Mouse (Mus musculus) left cerebral cortex, postnatal 10 days (tissue): ENCODE measurements around the gene Gm4559. TPM values are rescaled to one million over a fixed set of nuclear protein-coding genes. Genes with fewer than 3 reads are reported as not detected.
"Not testable (repeated sequence)": the region's sequence is repeated elsewhere in the genome, so short reads cannot be mapped to it uniquely, and the experiment has no call there.

Source experiments
- DNase-seq, 2 experiments: peaks; one replicate each; pipeline ENCODE4 v3.0.0; 2021 to 2022; ENCODE audit warnings: low spot score in 2 of 2, mixed read lengths in 1 of 2; ENCODE audit errors: extremely low spot score in 1 of 2
- intact Hi-C: fragments of 180-260 bp; cut with DNase I; formaldehyde crosslinking; loops from one replicate; pipeline ENCODE4 v1.15.1; 2025
- total RNA-seq, 2 experiments: library from RNA; stranded (reverse); gene quantifications; 2 replicates each; pipeline ENCODE4 v1.2.3; 2021

The Gm4559 gene
- not detected for total RNA-seq

DNA sequence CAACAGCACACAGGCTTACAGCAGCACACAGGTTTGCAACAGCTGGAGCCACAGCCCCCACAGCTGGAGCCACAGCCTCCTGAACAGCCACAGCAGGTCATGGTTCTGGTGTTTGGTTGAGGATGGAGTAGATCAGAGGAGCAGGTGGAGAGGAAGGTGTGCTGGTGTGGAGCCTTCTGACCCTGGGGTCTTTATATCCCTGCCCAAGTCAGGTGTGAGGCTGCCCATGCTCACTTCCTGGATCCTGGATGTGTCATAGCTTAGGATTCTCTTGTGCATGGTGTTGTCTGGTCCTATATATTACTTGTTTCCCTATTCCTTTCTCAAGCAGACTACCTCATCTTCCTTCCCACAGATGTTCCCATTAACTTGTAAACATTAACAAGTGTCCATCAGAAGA lies at the start of gene Gm4559:
Gene Gm4559 (minus strand): TSS at position 101 of the 400 bp plus-strand sequence.
- DNase-seq, intact Hi-C loops: not testable (repeated sequence)

DNA sequence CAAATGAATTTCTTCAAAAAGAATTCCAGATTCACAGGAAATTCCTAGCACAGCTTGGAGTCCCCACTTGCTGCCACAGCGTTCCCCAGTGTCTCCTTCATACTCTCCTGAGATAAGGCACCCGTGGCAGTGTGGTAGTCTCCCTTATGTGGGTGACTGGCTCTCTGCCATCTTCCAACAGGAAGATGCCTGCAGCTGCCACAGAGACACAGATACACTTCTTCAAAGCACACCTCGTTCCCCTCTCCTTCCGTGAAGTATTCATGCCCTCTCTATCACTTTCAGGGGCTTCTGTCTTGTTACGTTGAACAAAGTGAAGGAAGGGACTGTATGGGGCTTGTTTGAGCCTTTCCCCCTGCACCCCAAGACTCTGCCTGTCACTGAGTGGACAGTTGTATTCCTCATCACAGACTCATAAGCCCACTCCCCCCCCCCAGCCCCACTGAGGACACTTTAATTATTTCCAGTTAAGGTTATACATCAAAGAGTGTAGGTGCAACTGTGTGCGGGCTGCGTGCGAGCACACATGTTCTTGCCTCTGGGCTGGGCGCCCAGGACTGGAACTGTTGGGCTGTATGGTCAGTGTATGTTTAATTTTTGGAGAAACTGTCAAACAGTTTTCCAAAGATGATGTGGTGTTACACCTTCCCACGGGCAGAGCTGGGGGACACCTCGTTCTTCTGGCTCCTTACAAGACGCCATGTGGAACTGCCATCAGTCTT lies 49.4 kb upstream of the Gm4559 start:
- no peak for DNase-seq
- intact Hi-C loops, result no loop called here

DNA sequence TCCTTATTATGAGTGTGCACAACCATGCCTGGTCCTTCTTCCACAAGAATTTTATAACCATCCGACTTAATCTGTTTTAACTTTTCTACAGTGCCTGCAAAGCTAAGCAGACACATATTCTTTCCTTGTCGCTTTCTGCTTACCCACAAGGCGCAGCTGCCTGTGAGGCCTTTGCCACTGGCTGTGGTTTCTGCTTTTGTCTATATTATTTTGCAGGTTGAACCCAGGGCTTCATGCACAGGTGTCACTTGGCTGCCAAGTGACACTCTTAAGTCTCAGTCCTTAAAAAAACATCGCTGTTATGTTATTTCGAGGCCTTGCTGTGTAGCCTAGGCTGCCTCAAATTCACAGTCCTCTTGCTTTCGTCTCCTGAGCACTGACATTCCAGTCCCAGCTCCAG lies 48.5 kb upstream of the Gm4559 start:
- intact Hi-C loops, result no loop called here
- DNase-seq, result no peak

DNA sequence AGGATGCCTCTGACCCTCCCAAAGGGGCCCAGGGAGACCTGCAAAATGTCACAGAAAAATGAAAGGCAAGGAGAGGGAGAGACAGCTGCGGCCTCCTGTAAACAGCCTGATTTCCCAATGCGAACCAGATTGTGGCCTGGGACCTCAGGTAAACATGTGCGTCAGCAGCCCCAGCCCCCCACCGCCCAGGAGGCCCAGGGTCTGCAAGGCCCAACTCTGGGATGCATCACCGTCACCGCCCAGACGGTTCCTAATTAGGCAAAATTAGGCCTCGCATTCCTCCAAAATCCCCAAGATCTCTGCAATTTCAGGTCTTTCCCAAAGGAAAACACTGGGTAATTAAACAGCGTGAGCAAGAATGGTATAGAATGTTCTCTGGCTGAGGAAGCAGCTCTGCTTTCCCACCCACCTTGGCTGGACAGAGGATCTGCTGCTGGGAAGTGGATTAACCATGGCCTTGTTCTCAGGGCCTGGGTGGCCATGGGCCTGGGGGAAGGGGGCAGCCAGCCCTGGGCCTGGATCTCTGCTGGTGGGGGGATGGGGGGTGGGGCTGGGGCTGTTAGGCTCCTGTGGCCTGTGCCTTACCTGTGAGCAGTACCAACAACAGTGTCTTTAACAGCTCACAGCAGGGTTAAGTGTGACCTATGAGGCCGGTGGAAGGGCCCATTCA lies 47.6 kb upstream of the Gm4559 start:
- DNase-seq, intact Hi-C loops: not testable (repeated sequence)

DNA sequence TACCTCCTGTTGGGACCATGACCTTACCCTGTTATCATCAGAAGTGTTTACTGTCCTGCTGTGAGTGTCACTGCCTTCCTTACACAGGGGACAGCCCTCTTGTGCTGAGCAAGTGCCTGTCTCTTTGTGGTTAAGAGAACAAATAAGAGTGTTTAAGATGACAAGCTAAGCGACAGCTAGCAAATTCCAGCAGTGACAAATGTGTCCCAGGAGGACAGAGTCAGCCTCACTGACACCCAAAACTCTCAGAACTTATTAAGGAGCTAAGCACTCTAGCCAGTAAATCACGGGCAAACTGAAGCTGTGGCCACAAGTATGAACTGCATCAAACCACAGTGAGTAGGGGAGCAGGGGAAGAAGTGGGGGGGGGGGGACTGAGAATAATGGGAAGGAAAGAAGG lies 46.7 kb upstream of the Gm4559 start:
- DNase-seq, result no peak
- intact Hi-C loops, result no loop called here

DNA sequence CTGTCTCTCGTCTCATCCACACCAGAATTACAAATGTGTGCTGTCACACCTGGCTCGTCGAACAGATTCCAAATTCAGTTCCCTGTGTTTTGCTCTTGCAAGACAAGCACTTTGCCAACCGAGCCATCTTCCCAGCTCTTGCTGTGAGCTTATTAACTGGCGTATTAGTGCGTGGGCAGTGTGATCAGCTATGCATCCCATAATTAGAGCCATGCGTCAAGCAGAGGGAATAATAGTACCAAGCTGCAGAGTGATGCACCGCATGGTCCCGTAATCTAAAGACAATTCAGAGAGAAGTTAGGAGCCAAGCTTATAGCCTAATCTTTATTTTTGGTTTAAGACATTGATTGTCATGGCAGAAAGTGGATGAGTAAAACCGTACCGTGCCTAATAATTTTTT lies 45.0 kb upstream of the Gm4559 start:
- intact Hi-C loops, result loop anchor here (5.0 kb wide), 1 partner anchor 358 kb away; no protein-coding TSS in a partner anchor
- no peak for DNase-seq

DNA sequence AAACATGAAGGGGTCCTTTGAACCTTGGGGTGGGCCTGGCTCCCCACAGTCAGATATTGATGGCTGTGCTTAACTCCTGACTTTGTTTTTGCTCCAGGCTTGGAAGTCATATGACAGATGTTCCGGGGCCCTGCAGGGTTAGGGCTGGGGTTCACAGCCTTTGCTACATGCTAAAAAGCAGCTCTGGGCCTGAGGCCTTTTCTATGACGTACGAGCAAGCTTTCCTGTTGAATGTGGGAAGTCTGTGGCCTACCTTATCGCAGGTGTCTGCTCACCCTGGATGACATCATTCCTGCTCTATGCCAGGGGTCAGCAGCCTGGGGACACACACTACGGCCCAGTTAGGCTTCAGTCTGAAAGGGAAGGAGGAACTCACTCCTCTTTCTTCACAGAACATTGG lies 43.1 kb upstream of the Gm4559 start:
- DNase-seq, result no peak
- intact Hi-C loops, result loop anchor here (5.0 kb wide), 1 partner anchor 360 kb away; no protein-coding TSS in a partner anchor

DNA sequence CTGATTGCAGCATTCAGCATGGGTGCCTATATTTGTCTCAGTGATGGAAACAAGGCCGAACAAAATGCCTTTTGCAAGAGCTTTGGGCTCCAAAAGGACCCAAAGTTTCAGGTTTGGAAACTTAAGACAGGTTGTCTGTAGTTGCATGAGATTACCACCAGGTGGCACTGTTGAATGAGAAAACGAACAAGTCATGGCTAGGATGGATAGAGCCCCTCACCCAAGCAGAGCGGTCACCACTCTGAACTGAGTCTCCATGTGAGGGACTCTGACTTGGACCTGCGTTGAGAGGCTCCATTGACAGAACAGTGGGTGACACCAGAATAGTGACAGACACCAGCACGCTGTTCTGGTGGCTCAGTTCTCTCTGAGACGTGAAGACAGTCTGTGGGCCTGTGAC lies 42.4 kb upstream of the Gm4559 start:
- intact Hi-C loops, result loop anchor here (5.0 kb wide), 1 partner anchor 361 kb away; no protein-coding TSS in a partner anchor
- DNase-seq, result peak in 1 of 2 experiments; percentile 23

DNA sequence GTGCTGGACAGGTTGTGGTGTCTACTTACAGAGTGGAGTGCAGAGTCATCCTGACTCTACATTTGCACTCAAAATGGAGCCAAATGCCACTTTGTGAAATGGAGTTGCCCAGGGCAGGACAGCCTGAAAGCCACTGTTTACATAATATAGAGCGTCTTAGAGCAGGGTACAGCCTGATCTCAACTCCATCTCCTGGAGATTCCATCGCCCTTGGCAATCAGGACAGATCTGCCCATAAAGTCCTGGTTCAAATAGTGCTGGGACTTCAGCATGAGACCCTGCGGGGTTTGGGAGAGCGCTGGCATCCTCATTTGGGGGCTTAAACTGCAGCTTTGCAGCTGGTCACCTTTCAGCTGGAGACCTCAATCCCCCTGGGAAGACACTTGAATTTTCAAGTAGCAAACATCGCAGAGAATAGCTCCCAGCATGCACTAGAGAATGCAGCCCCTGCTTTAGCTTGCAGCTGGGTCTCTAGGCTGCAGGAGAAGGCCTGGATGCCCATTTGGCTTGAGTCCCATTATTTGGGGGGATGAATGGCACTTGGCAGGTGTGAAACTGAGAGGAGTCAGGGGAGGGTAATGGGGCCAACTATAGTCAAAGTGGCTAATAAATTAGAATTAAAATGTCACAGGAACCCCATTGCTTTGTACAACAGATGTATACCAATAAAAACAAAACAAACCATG lies 40.6 kb upstream of the Gm4559 start:
- no peak for DNase-seq
- intact Hi-C loops, result loop anchor here (5.0 kb wide), 2 partner anchors 348 to 363 kb away; no protein-coding TSS in a partner anchor

DNA sequence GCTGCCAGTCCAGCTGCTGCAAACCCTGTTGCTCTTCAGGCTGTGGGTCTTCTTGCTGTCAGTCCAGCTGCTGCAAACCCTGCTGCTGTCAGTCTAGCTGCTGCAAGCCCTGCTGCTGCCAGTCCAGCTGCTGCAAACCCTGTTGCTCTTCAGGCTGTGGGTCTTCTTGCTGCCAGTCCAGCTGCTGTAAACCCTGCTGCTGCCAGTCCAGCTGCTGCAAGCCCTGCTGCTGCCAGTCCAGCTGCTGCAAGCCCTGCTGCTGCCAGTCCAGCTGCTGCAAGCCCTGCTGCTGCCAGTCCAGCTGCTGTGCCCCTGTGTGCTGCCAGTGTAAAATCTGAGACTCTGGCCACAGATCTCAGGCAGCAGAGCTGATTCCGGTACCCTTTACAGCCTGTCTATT lies 29.8 kb upstream of the Gm4559 start:
- intact Hi-C loops, DNase-seq: not testable (repeated sequence)

DNA sequence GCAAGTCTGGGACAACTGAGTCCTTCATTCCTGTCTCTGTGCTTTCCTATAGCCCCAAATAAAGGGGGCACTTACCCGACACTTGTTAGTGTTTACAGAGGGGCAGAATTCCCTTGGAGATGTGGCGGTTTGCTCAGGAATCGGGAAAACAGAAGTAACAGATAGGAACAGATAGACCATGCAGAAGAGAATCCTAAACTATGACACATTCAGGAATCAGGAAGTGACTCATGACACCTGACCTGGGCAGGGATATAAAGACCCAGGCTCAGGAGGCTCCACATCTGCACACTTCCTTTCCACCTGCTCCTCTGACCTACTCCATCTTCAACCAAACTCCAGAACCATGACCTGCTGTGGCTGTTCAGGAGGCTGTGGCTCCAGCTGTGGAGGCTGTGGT lies 29.1 kb upstream of the Gm4559 start, which contains the start of gene Krtap5-4:
Gene Krtap5-4 (plus strand): TSS at position 301 of the 400 bp plus-strand sequence.
- no peak for DNase-seq
- intact Hi-C loops, result no loop called here

DNA sequence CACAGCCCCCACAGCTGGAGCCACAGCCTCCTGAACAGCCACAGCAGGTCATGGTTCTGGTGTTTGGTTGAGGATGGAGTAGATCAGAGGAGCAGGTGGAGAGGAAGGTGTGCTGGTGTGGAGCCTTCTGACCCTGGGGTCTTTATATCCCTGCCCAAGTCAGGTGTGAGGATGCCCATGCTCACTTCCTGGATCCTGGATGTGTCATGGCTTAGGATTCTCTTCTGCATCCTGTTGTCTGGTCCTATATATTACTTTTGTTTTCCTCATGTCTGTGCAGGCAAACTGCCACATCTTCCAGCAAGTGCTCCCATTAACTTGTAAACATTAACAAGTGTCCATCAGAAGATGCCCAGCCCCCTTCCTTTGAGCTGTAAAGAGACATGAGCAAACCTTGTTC lies 22.9 kb upstream of the Gm4559 start, which contains the start of gene Krtap5-1:
Gene Krtap5-1 (minus strand): TSS at position 101 of the 400 bp plus-strand sequence.
- DNase-seq, intact Hi-C loops: not testable (repeated sequence)

DNA sequence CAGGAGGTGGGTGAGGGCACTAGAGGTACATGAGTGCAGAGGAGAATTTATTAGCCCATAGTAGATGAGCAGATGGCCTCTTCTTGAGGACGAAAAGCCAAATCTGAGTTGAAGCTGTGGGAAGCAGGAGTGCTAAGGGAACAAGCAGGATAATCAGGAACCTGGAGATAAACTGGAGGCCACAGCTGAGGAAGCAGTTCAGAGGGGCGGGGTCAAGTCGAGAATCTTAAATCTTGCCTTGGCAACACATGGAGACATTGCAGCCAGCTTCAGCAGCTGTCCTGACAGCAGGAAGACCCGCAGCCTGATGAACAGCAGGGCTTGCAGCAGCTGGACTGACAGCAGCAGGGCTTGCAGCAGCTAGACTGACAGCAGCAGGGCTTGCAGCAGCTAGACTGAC lies 21.9 kb upstream of the Gm4559 start:
- intact Hi-C loops, DNase-seq: not testable (repeated sequence)

DNA sequence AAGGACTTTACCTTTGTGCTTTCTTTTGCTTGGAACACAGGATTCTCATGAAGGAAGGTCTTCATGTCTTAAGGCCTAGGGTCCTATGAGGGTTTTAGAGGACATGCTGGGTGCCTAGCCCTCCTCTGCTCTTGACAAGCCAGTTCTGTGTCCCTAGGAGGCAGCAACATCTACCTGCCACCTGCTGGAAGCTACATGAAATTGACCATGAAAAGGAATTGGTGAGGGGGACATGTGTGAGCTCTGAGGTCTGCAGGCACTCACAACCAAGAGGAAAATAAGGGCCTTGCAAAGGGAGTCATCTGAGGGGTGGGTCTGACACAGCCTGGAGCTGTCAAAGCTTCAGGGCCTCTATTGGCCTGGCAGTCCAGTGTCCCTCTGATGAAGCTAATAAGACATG lies 21.3 kb upstream of the Gm4559 start:
- DNase-seq, result no peak
- intact Hi-C loops, result no loop called here

DNA sequence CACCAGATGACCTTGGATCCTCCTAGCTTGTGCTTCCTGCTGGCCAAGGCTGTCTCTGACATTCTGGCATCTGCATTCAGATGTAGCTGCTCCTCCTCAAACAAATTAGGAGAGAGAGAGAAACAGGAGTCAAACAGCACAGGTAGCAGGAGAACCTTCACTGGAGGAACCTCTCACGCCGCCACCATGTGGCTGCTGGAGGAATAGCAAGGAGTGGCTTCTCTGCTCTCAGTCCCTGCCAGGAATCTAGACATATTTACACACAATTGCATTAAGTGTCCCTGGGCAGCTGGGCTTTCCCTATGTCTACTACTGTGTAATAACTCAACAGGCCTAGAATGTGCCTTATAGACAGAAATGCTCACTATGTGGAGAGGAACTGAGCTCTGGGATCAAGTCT lies 19.7 kb upstream of the Gm4559 start:
- DNase-seq, result not testable (repeated sequence)
- intact Hi-C loops, result loop anchor here (1.0 kb wide), 1 partner anchor 16 kb away; no protein-coding TSS in a partner anchor

DNA sequence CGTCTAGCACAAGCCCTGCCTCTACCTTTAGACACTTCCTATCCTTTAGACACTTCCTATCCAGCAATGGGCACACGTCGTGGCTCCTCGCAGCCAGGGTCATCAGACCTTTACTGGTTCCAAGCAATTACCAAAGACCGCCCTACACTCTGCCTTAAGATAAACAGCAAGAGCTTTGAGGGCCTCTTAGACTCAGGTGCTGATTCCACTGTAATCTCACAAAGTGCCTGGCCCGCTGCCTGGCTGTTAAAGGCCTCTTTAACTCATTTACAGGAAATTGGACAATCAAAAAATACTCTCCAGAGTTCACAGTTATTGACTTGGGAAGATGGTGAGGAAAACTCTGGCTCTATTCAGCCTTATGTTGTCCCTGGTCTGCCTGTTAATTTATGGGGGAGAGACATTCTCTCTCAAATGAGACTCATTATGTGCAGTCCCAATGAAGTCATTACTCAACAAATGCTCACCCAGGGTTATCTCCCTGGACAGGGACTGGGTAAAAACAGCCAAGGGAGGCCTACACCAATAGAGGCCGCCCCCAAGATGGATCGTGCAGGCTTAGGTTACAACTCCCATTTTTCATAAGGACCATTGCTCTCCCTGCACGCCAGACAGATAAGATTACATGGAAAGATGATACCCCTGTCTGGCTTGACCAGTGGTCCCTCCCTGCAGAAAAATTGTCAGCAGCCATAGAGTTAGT lies 11.9 kb upstream of the Gm4559 start:
- intact Hi-C loops, DNase-seq: not testable (repeated sequence)

DNA sequence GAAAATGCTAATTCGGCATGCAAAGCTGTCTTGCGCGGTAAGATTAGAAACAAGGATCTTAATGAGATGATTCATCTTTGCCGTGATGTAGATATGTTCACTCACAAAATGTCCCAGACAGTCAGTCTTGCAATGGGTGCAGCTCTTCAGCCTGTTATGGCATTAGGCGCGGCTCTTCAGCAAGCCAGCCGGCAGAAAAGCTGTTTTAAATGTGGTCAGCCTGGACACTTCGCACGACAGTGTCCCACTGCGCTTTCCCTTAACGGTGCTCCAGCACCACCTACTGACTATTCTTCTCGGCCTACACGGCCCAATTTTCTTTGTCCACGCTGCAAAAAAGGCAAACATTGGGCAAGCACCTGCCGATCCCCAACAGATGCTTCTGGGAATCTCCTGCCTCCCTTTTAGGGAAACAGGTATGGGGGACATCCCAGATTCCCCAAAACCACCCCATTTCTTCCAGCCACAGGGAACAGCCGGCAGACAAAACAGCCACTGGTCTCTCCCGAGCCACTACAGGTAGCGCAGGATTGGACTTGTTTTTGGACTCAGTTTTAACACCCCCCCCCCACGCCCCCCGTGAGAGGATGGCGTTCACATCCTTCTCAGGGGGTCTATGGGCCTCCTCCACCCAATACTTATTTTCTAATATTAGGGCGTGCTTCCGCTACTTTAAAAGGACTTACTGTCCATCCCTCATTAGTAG lies 11.1 kb upstream of the Gm4559 start:
- DNase-seq, result peak; percentile 20 to 45
- intact Hi-C loops, result no loop called here

DNA sequence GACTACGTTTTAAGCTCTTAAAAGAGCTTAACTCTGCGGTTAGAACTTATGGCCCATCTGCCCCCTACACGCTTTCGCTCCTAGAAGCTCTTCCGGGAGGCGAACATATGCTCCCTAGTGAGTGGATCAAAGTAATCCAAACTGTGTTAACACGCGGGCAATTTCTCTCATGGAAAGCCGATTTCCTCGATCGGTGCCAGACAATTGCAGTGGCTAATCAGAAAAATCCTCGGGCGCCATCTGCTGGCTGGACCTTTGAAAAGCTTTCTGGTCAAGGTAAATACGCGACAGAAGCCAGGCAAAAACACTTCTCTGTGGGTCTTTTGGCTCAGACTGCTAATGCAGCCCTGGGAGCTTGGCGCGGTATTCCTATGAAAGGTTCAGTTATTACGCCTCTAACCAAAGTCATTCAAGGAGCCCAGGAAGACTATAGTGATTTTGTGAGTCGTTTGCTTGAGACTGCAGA lies 10.5 kb upstream of the Gm4559 start:
- DNase-seq, result peak; percentile 90 to 93
- intact Hi-C loops, result no loop called here
